Mouse (Mus musculus): Measurements from ENCODE around the gene Mak. TPM values are rescaled to one million over a fixed set of nuclear protein-coding genes. Genes with fewer than 3 reads are reported as not detected.

The Mak gene
- total and polyA plus RNA-seq, 3 experiments: not detected

DNA sequence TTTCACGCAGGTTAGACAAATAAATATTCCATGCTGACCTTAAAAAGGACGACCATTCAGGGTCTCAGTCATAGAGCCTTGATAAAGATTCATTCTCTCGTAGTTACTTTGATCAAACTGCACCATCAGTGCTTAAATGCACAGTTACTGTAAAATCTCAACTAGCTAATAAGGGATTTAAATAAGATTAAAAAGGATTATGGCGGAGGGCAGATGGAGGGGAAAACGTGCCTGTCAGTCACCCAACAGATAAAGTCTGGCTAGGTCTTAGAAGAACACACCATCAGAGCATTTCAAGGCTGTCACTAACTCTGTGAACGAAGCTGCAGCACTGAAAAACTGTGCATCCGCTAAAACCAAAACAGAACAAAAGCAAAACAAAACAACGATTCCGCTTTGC is 1.6 kb downstream of the Mak start:
- Histone ChIP-seq H3K27me3 (replicated peaks) (no peaks in the 10 kb centered on the region), H3K4me3 (replicated peaks in 1 of 3; ENCODE audit: low read depth in 2 of 3, low read length in 2 of 3, poor library complexity in 1 of 3) (no peak overlapping the region), H3K27ac (ENCODE audit: insufficient read depth, low read depth) (no peak overlapping the region), H3K4me1 (ENCODE audit: control insufficient read depth in 1 of 2, insufficient read depth in 2 of 2) (no peaks in the 10 kb centered on the region), H3K4me2 (ENCODE audit: insufficient read depth, low read depth, poor library complexity, severe bottlenecking) (no peak overlapping the region), H3K9ac (ENCODE audit: insufficient read depth, low read depth) (no peak overlapping the region), H3K79me2 (replicated peaks; ENCODE audit: control insufficient read depth, extremely low read depth, insufficient read depth, poor library complexity, severe bottlenecking) (no peaks in the 10 kb centered on the region), H3K9me3 (replicated peaks; ENCODE audit: low read length) (no peaks in the 10 kb centered on the region), H3K36me3 (replicated peaks in 1 of 2; ENCODE audit: control insufficient read depth in 1 of 2, insufficient read depth in 1 of 2, low read length in 1 of 2) (no peaks in the 10 kb centered on the region)
- TF ChIP-seq ELF1 (IDR thresholded peaks at IDR 0.05; ENCODE audit: low read depth, low read length) (no peak), POLR2A (IDR thresholded peaks at IDR 0.05; ENCODE audit: low read depth, low read length) (no peak), KAT2A (IDR thresholded peaks at IDR 0.05; ENCODE audit: insufficient replicate concordance, low read length) (no peak), JUND (conservative IDR thresholded peaks at IDR 0.05; ENCODE audit: low read depth, low read length) (no peak)
- DNase-seq (ENCODE audit: extremely low read depth): no peak
- in situ Hi-C loops (cut with MboI; ENCODE audit: low pct_ligation_motif_present, low pct_unique_long_range_greater_than_20kb, low sequenced_read_pairs) (no loop called here), dilution Hi-C loops (cut with MboI; ENCODE audit: extremely low pct_ligation_motif_present, extremely low pct_unique_long_range_greater_than_20kb, low sequenced_read_pairs) (no loop called here)

DNA sequence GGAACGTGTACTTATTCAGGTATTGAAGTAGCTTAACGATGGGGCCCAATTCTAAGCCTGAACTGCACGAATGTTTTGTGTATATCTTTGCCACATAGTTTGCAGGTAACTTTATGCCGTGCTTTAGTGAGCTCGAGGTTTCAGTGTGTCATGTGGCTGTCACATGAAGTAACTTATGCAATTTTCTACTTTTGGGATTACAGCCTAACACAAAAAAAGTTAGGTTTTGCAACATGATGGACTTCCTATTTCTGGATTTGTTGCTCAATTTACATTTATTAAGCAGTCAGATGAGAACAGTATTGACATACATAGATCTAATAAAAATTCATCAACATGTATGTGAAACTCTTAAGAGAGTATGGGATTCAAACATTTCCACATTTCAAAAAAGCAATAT is 5.7 kb downstream of the Mak start:
- DNase-seq (ENCODE audit: extremely low read depth): no peak
- dilution Hi-C loops (cut with MboI; ENCODE audit: extremely low pct_ligation_motif_present, extremely low pct_unique_long_range_greater_than_20kb, low sequenced_read_pairs): no loop called here
- no peaks in the 10 kb centered on the region for H3K27me3 ChIP-seq (replicated peaks)
- no peak overlapping the region for H3K9ac ChIP-seq (ENCODE audit: insufficient read depth, low read depth)
- H3K4me2 ChIP-seq (ENCODE audit: insufficient read depth, low read depth, poor library complexity, severe bottlenecking): no peak overlapping the region
- no peaks in the 10 kb centered on the region for H3K9me3 ChIP-seq (replicated peaks; ENCODE audit: low read length)
- in situ Hi-C loops (cut with MboI; ENCODE audit: low pct_ligation_motif_present, low pct_unique_long_range_greater_than_20kb, low sequenced_read_pairs): no loop called here
- no peak overlapping the region for H3K27ac ChIP-seq (ENCODE audit: insufficient read depth, low read depth)
- H3K4me3 ChIP-seq (replicated peaks in 1 of 3; ENCODE audit: low read depth in 2 of 3, low read length in 2 of 3, poor library complexity in 1 of 3): no peak overlapping the region
- H3K4me1 ChIP-seq (ENCODE audit: control insufficient read depth in 1 of 2, insufficient read depth in 2 of 2): no peaks in the 10 kb centered on the region
- TF ChIP-seq ETS1 (conservative IDR thresholded peaks at IDR 0.05; ENCODE audit: low read depth, low read length) (no peak), CTCF (conservative IDR thresholded peaks at IDR 0.05 in 1 of 2, IDR thresholded peaks at IDR 0.05 in 1 of 2; ENCODE audit: low read depth in 2 of 2, low read length in 2 of 2) (no peak), RCOR1 (conservative IDR thresholded peaks at IDR 0.05; ENCODE audit: low read depth, low read length) (no peak), POLR2A (IDR thresholded peaks at IDR 0.05; ENCODE audit: low read depth, low read length) (no peak), NELFE (IDR thresholded peaks at IDR 0.05; ENCODE audit: low read depth, low read length) (no peak), MYC (IDR thresholded peaks at IDR 0.05; ENCODE audit: low read depth, low read length) (no peak), E2F4 (IDR thresholded peaks at IDR 0.05; ENCODE audit: insufficient replicate concordance, low read depth, low read length) (no peak), CHD2 (IDR thresholded peaks at IDR 0.05; ENCODE audit: low read length) (no peak)
- H3K79me2 ChIP-seq (replicated peaks; ENCODE audit: control insufficient read depth, extremely low read depth, insufficient read depth, poor library complexity, severe bottlenecking): no peaks in the 10 kb centered on the region
- no peaks in the 10 kb centered on the region for H3K36me3 ChIP-seq (replicated peaks in 1 of 2; ENCODE audit: control insufficient read depth in 1 of 2, insufficient read depth in 1 of 2, low read length in 1 of 2)

DNA sequence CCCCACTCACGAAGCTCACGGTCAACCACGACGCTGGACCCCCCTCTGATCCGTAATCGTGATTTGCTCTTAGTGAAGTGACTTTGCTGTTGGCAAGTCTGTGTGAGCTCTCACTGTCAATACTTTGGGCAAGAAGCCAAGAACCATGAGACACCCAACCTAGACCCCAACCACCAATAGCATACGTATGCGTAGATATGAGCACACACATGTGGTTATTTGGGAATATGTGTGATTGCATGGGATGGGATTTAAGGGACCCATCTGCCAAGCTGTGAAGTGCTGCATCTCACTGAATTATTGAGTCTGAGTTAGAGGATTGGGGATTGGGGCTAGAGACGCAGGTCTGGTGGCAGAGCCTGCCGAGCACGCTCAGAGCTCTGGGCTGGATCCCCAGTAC is 7.9 kb downstream of the Mak start:
- dilution Hi-C loops (cut with MboI; ENCODE audit: extremely low pct_ligation_motif_present, extremely low pct_unique_long_range_greater_than_20kb, low sequenced_read_pairs) (no loop called here), in situ Hi-C loops (cut with MboI; ENCODE audit: low pct_ligation_motif_present, low pct_unique_long_range_greater_than_20kb, low sequenced_read_pairs) (no loop called here)
- H3K9ac ChIP-seq (ENCODE audit: insufficient read depth, low read depth): no peak overlapping the region
- H3K4me2 ChIP-seq (ENCODE audit: insufficient read depth, low read depth, poor library complexity, severe bottlenecking): no peak overlapping the region
- TF ChIP-seq ZKSCAN1 (IDR thresholded peaks at IDR 0.05; ENCODE audit: borderline replicate concordance, low read depth, low read length) (no peak), KAT2A (IDR thresholded peaks at IDR 0.05; ENCODE audit: insufficient replicate concordance, low read length) (no peak), MEF2A (IDR thresholded peaks at IDR 0.05; ENCODE audit: borderline replicate concordance, low read depth, low read length) (no peak), BHLHE40 (IDR thresholded peaks at IDR 0.05; ENCODE audit: low read depth, low read length) (no peak), E2F4 (IDR thresholded peaks at IDR 0.05; ENCODE audit: insufficient replicate concordance, low read depth, low read length) (no peak)
- H3K4me3 ChIP-seq (replicated peaks in 1 of 3; ENCODE audit: low read depth in 2 of 3, low read length in 2 of 3, poor library complexity in 1 of 3): no peak overlapping the region
- H3K36me3 ChIP-seq (replicated peaks in 1 of 2; ENCODE audit: control insufficient read depth in 1 of 2, insufficient read depth in 1 of 2, low read length in 1 of 2): no peaks in the 10 kb centered on the region
- no peaks in the 10 kb centered on the region for H3K4me1 ChIP-seq (ENCODE audit: control insufficient read depth in 1 of 2, insufficient read depth in 2 of 2)
- no peak for DNase-seq (ENCODE audit: extremely low read depth)
- no peaks in the 10 kb centered on the region for H3K79me2 ChIP-seq (replicated peaks; ENCODE audit: control insufficient read depth, extremely low read depth, insufficient read depth, poor library complexity, severe bottlenecking)
- no peaks in the 10 kb centered on the region for H3K27me3 ChIP-seq (replicated peaks)
- H3K27ac ChIP-seq (ENCODE audit: insufficient read depth, low read depth): no peak overlapping the region
- H3K9me3 ChIP-seq (replicated peaks; ENCODE audit: low read length): no peaks in the 10 kb centered on the region
